Mouse (Mus musculus): Measurements from ENCODE around the gene Metrnl. TPM values are rescaled to one million over a fixed set of nuclear protein-coding genes. Genes with fewer than 3 reads are reported as not detected.

Gene Metrnl
- total and polyA plus RNA-seq, 3 experiments, result 0.33 to 1.1 (median 1.1) TPM

DNA sequence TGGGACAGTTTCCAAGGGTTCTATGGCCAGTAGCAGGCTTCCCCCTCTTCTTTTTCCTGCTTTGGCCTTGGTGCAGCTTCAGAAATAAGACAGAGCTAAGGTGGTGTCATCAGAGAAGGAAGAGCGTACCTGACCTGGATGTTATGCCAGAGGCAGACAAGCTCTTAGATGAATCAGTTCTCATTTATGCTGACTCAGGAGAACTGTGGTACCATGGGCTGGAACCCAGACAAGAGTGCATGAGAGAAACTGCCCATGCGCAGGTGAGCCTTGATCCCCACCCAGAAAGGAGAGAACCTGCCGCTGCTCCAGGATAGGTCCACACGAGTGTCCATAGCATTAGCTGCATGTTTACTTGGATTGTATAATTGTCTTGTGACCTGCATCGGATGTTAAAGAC, 8.9 kb downstream of the Metrnl start:
- Histone ChIP-seq H3K36me3 (replicated peaks in 1 of 2; ENCODE audit: control insufficient read depth in 1 of 2, insufficient read depth in 1 of 2, low read length in 1 of 2) (no peaks in the 10 kb centered on the region), H3K27ac (ENCODE audit: insufficient read depth, low read depth) (no peak overlapping the region), H3K9ac (ENCODE audit: insufficient read depth, low read depth) (no peak overlapping the region), H3K27me3 (replicated peaks) (peaks cover 8% of the 10 kb centered on the region), H3K9me3 (replicated peaks; ENCODE audit: low read length) (no peaks in the 10 kb centered on the region), H3K4me2 (ENCODE audit: insufficient read depth, low read depth, poor library complexity, severe bottlenecking) (no peak overlapping the region), H3K4me1 (ENCODE audit: control insufficient read depth in 1 of 2, insufficient read depth in 2 of 2) (peaks cover 0 to 9% of the 10 kb centered on the region in 2 experiments; a peak in 2 of 4 replicates), H3K79me2 (replicated peaks; ENCODE audit: control insufficient read depth, extremely low read depth, insufficient read depth, poor library complexity, severe bottlenecking) (no peaks in the 10 kb centered on the region), H3K4me3 (replicated peaks in 1 of 3; ENCODE audit: low read depth in 2 of 3, low read length in 2 of 3, poor library complexity in 1 of 3) (no peak overlapping the region)
- dilution Hi-C loops (cut with MboI; ENCODE audit: extremely low pct_ligation_motif_present, extremely low pct_unique_long_range_greater_than_20kb, low sequenced_read_pairs), result no loop called here
- TF ChIP-seq MAFK (IDR thresholded peaks at IDR 0.05; ENCODE audit: insufficient replicate concordance, low read length), result peak; percentile 88
- no peak for TF ChIP-seq POLR2AphosphoS2 (IDR thresholded peaks at IDR 0.05; ENCODE audit: low read depth, low read length)
- in situ Hi-C loops (cut with MboI; ENCODE audit: low pct_ligation_motif_present, low pct_unique_long_range_greater_than_20kb, low sequenced_read_pairs), result no loop called here
- no peak for DNase-seq (ENCODE audit: extremely low read depth)

DNA sequence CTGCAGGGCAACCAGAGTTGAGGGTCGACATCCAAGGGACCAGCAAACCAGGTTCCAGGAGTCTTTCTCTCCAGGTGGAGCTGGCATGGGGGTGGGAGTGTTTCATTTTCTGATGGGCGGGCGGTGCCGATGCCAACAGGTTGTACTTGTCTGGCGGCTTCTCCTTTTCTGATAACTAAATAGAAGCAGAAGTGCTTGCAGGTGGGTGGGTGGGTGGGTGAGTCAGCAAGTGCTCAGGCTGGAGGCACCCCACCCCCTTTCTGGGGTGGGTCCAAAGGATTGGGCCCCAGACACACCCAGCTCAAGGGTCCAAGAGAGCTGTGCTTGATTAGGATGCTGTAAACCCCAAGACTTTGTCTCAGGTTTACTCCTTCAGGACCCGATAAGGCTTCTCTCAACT, 11.6 kb downstream of the Metrnl start:
- Histone ChIP-seq H3K27me3 (replicated peaks) (no peaks in the 10 kb centered on the region), H3K9me3 (replicated peaks; ENCODE audit: low read length) (no peaks in the 10 kb centered on the region), H3K4me2 (ENCODE audit: insufficient read depth, low read depth, poor library complexity, severe bottlenecking) (no peak overlapping the region), H3K79me2 (replicated peaks; ENCODE audit: control insufficient read depth, extremely low read depth, insufficient read depth, poor library complexity, severe bottlenecking) (no peaks in the 10 kb centered on the region), H3K9ac (ENCODE audit: insufficient read depth, low read depth) (no peak overlapping the region), H3K27ac (ENCODE audit: insufficient read depth, low read depth) (no peak overlapping the region), H3K4me1 (ENCODE audit: control insufficient read depth in 1 of 2, insufficient read depth in 2 of 2) (peaks cover 0 to 9% of the 10 kb centered on the region in 2 experiments; a peak in 2 of 4 replicates), H3K4me3 (replicated peaks in 1 of 3; ENCODE audit: low read depth in 2 of 3, low read length in 2 of 3, poor library complexity in 1 of 3) (no peak overlapping the region), H3K36me3 (replicated peaks in 1 of 2; ENCODE audit: control insufficient read depth in 1 of 2, insufficient read depth in 1 of 2, low read length in 1 of 2) (no peaks in the 10 kb centered on the region)
- DNase-seq (ENCODE audit: extremely low read depth), result no peak
- TF ChIP-seq RAD21 (IDR thresholded peaks at IDR 0.05; ENCODE audit: low read depth, low read length), result no peak
- no peak for TF ChIP-seq POLR2A (IDR thresholded peaks at IDR 0.05; ENCODE audit: low read depth, low read length)
- in situ Hi-C loops (cut with MboI; ENCODE audit: low pct_ligation_motif_present, low pct_unique_long_range_greater_than_20kb, low sequenced_read_pairs), result no loop called here
- dilution Hi-C loops (cut with MboI; ENCODE audit: extremely low pct_ligation_motif_present, extremely low pct_unique_long_range_greater_than_20kb, low sequenced_read_pairs), result no loop called here

- dilution Hi-C loops (cut with MboI; ENCODE audit: extremely low pct_ligation_motif_present, extremely low pct_unique_long_range_greater_than_20kb, low sequenced_read_pairs), result no loop called here
- Histone ChIP-seq H3K36me3 (replicated peaks in 1 of 2; ENCODE audit: control insufficient read depth in 1 of 2, insufficient read depth in 1 of 2, low read length in 1 of 2) (no peaks in the 10 kb centered on the region), H3K27me3 (replicated peaks) (no peaks in the 10 kb centered on the region), H3K9me3 (replicated peaks; ENCODE audit: low read length) (no peaks in the 10 kb centered on the region), H3K4me2 (ENCODE audit: insufficient read depth, low read depth, poor library complexity, severe bottlenecking) (no peak overlapping the region), H3K4me1 (ENCODE audit: control insufficient read depth in 1 of 2, insufficient read depth in 2 of 2) (peaks cover 0 to 9% of the 10 kb centered on the region in 2 experiments; a peak in 2 of 4 replicates), H3K79me2 (replicated peaks; ENCODE audit: control insufficient read depth, extremely low read depth, insufficient read depth, poor library complexity, severe bottlenecking) (no peaks in the 10 kb centered on the region), H3K4me3 (replicated peaks in 1 of 3; ENCODE audit: low read depth in 2 of 3, low read length in 2 of 3, poor library complexity in 1 of 3) (no peak overlapping the region), H3K27ac (ENCODE audit: insufficient read depth, low read depth) (no peak overlapping the region), H3K9ac (ENCODE audit: insufficient read depth, low read depth) (no peak overlapping the region)
- no peak for DNase-seq (ENCODE audit: extremely low read depth)
- TF ChIP-seq MAZ (IDR thresholded peaks at IDR 0.05; ENCODE audit: low read depth, low read length) (no peak), MEF2A (IDR thresholded peaks at IDR 0.05; ENCODE audit: borderline replicate concordance, low read depth, low read length) (no peak), IRF4 (IDR thresholded peaks at IDR 0.05; ENCODE audit: low read depth, low read length) (no peak), NELFE (IDR thresholded peaks at IDR 0.05; ENCODE audit: low read depth, low read length) (no peak), MYC (IDR thresholded peaks at IDR 0.05; ENCODE audit: low read depth, low read length) (no peak), ELF1 (IDR thresholded peaks at IDR 0.05; ENCODE audit: low read depth, low read length) (no peak), UBTF (IDR thresholded peaks at IDR 0.05; ENCODE audit: low read depth, low read length) (no peak), SIN3A (IDR thresholded peaks at IDR 0.05; ENCODE audit: low read length) (no peak), NRF1 (IDR thresholded peaks at IDR 0.05; ENCODE audit: low read depth, low read length) (no peak), RAD21 (IDR thresholded peaks at IDR 0.05; ENCODE audit: low read depth, low read length) (no peak), TBP (conservative IDR thresholded peaks at IDR 0.05; ENCODE audit: low read depth, low read length) (no peak), ZC3H11A (IDR thresholded peaks at IDR 0.05; ENCODE audit: low read depth, low read length) (no peak), ZKSCAN1 (IDR thresholded peaks at IDR 0.05; ENCODE audit: borderline replicate concordance, low read depth, low read length) (no peak), POLR2A (IDR thresholded peaks at IDR 0.05; ENCODE audit: low read depth, low read length) (no peak)
- in situ Hi-C loops (cut with MboI; ENCODE audit: low pct_ligation_motif_present, low pct_unique_long_range_greater_than_20kb, low sequenced_read_pairs), result no loop called here
Measured at GRCm38 (mm10) chr11:121713569-121713968, 12.2 kb downstream of the Metrnl start.
